Comparison of ENCODE assay signal across 21 mouse cellular contexts in genomic region chr16:35004756-35005155, GRCm38 (mm10).
"Had no signal": no experiment of that assay in that cellular context is flagged by ENCODE, and none has a peak within 500 bp of the region (broad histone marks: within the 10 kb centered on the region; RNA-seq: fewer than 3 reads in every experiment).

No protein-coding gene starts in this region.

- H3K27me3 ChIP-seq: hindbrain, embryonic 15.5 days; limb, embryonic 15.5 days had no signal

- DNase-seq: gastrocnemius, adult 2 months; gastrocnemius, postnatal 10 days; gastrocnemius, postnatal 25 days; heart, adult 18-20 months; heart, postnatal 10 days; heart, postnatal 4 days; layer of hippocampus, adult 9-11 months; layer of hippocampus, postnatal 36 days; left cerebral cortex, postnatal 4 days; liver, embryonic 13.5 days; lung, adult 18-20 months had no signal

- H3K9me3 ChIP-seq: heart, embryonic 10.5 days; heart, embryonic 12.5 days; hindbrain, embryonic 13.5 days; hindbrain, embryonic 15.5 days; limb, embryonic 13.5 days; limb, embryonic 15.5 days; liver, embryonic 13.5 days; liver, embryonic 15.5 days had no signal

- H3K4me3 ChIP-seq: gastrocnemius, adult 2 months; heart, embryonic 10.5 days; heart, embryonic 12.5 days; hindbrain, embryonic 13.5 days; hindbrain, embryonic 15.5 days; limb, embryonic 13.5 days; limb, embryonic 15.5 days; liver, embryonic 13.5 days; liver, embryonic 15.5 days had no signal

- H3K4me2 ChIP-seq: heart, embryonic 12.5 days; hindbrain, embryonic 13.5 days; hindbrain, embryonic 15.5 days; limb, embryonic 13.5 days; limb, embryonic 15.5 days; liver, embryonic 11.5 days; liver, embryonic 13.5 days; liver, embryonic 15.5 days had no signal

- H3K36me3 ChIP-seq: heart, embryonic 10.5 days; heart, embryonic 12.5 days; hindbrain, embryonic 13.5 days; hindbrain, embryonic 15.5 days; limb, embryonic 13.5 days; limb, embryonic 15.5 days; liver, embryonic 13.5 days; liver, embryonic 15.5 days had no signal

- H3K9ac ChIP-seq: heart, embryonic 12.5 days; hindbrain, embryonic 13.5 days; hindbrain, embryonic 15.5 days; limb, embryonic 13.5 days; limb, embryonic 15.5 days; liver, embryonic 13.5 days; liver, embryonic 15.5 days had no signal

- H3K27ac ChIP-seq: gastrocnemius, adult 2 months; heart, embryonic 10.5 days; hindbrain, embryonic 13.5 days; hindbrain, embryonic 15.5 days; hindbrain, postnatal 0 days; limb, embryonic 13.5 days; limb, embryonic 15.5 days; liver, embryonic 13.5 days; liver, embryonic 15.5 days had no signal

- ATAC-seq: hindbrain, postnatal 0 days; intestine, embryonic 16.5 days had no signal

- H3K4me1 ChIP-seq: liver, embryonic 13.5 days; liver, embryonic 15.5 days had no signal
